Mouse (Mus musculus) heart, postnatal 0 days (tissue): ENCODE results near the gene Acer2. TPM values are rescaled to one million over a fixed set of nuclear protein-coding genes. Genes with fewer than 3 reads are reported as not detected.
A peak's percentile ranks its signal among the peaks of the same experiment; 100 is the strongest.

ENCODE experiments used
- ATAC-seq: fragments of 200-750 bp; cut with Nextera tagmentation; 2 replicates; pipeline ENCODE4 v1.8.0; 2017; ENCODE audit warnings: low read depth, moderate number of reproducible peaks, moderate library complexity; ENCODE audit not compliant: insufficient read depth
- DNase-seq: peaks from one replicate; pipeline ENCODE4 v3.0.0-alpha.2; 2016; ENCODE audit warnings: low spot score
- H3K27ac ChIP-seq: fragments of 300-500 bp; sonication (generic); 2 replicates; pipeline ENCODE4 v1.5.1; 2014; ENCODE audit warnings: low read depth, mild to moderate bottlenecking
- H3K27me3 ChIP-seq: fragments of 300-500 bp; sonication (generic); 2 replicates; pipeline ENCODE4 v1.6.1; 2014; ENCODE audit warnings: low read length, mixed read lengths; ENCODE audit not compliant: control insufficient read depth, insufficient read depth
- H3K36me3 ChIP-seq: fragments of 300-500 bp; sonication (generic); replicated peaks from 2 replicates; pipeline ENCODE4 v1.6.1; 2014; ENCODE audit warnings: low read length, mixed read lengths; ENCODE audit not compliant: control insufficient read depth, insufficient read depth
- H3K4me1 ChIP-seq: fragments of 300-500 bp; sonication (generic); 2 replicates; pipeline ENCODE4 v1.6.1; 2014; ENCODE audit warnings: antibody characterized with exemption; ENCODE audit not compliant: control insufficient read depth, insufficient read depth
- H3K4me2 ChIP-seq: fragments of 300-500 bp; sonication (generic); 2 replicates; pipeline ENCODE4 v1.6.1; 2014; ENCODE audit warnings: low read depth, mild to moderate bottlenecking, low read length, moderate library complexity
- H3K4me3 ChIP-seq: fragments of 300-500 bp; sonication (generic); 2 replicates; pipeline ENCODE4 v1.5.1; 2014; ENCODE audit warnings: low read depth, low read length
- H3K9ac ChIP-seq: fragments of 300-500 bp; sonication (generic); replicated peaks from 2 replicates; pipeline ENCODE4 v1.6.1; 2014; ENCODE audit warnings: low read depth, low read length, mixed read lengths
- H3K9me3 ChIP-seq: fragments of 300-500 bp; sonication (generic); replicated peaks from 2 replicates; pipeline ENCODE4 v1.6.1; 2016; ENCODE audit warnings: low read length; ENCODE audit not compliant: control insufficient read depth
- CTCF ChIP-seq: IDR thresholded peaks from 2 replicates; pipeline ENCODE4 v1.5.1; 2016; ENCODE audit warnings: antibody characterized with exemption, control low read depth, low read depth
- EP300 ChIP-seq: IDR thresholded peaks from 2 replicates; pipeline ENCODE4 v1.6.1; 2016; ENCODE audit warnings: antibody characterized with exemption, low read depth
- WGBS: fragments of 180-500 bp; shearing (Covaris S2); extraction: QIAGEN DNeasy Blood & Tissue Kit; methylation state at CpG from one replicate; pipeline ENCODE4 v1.1.7; 2014; 5-methylcytosine and 5-hydroxymethylcytosine counted together
- polyA plus RNA-seq: library from polyadenylated mRNA; unstranded; fragments of >200 nt; fragmentation: Nextera tagmentation; extraction: Ambion mirVana; gene quantifications from 2 replicates; pipeline ENCODE4 v1.2.1, GENCODE M21; 2015
- total RNA-seq: library from RNA; depleted of rRNA; stranded (reverse); fragments of >200 nt; gene quantifications from 2 replicates; pipeline ENCODE4 v1.2.3, GENCODE M21; 2014; ENCODE audit warnings: low replicate concordance; rRNA removed

The Acer2 gene
- total and polyA plus RNA-seq, 2 experiments from 2014 or later, result 23.4 to 71.1 TPM

- 0 out of 2 replicates have a peak, but pooled peaks cover 3% of the 10 kb centered on the region for H3K27me3 ChIP-seq
- H3K4me1 ChIP-seq, result no peaks in the 10 kb centered on the region
- ATAC-seq (peak; percentile 39; the same call in 1 of the 2 replicates), DNase-seq (no peak)
- WGBS, result 29% methylated on average over 5 of the region's 5 CpGs
- no peak overlapping the region for H3K4me2 ChIP-seq
- no peaks in the 10 kb centered on the region for H3K9me3 ChIP-seq
- H3K9ac ChIP-seq, result no peak overlapping the region
- no peaks in the 10 kb centered on the region for H3K36me3 ChIP-seq
- no peak overlapping the region for H3K4me3 ChIP-seq
- H3K27ac ChIP-seq, result no peak overlapping the region
- TF ChIP-seq EP300, result no peak
- no peak for TF ChIP-seq CTCF
Measured at GRCm38 (mm10) chr4:86953519-86953918, 79.3 kb downstream of the Acer2 start.

- no peaks in the 10 kb centered on the region for H3K4me1 ChIP-seq
- H3K4me2 ChIP-seq, result no peak overlapping the region
- DNase-seq (no peak), ATAC-seq (peak; percentile 53; the same call in 1 of the 2 replicates)
- H3K27ac ChIP-seq, result no peak overlapping the region
- H3K9ac ChIP-seq, result no peak overlapping the region
- H3K27me3 ChIP-seq, result 0 out of 2 replicates have a peak, but pooled peaks cover 3% of the 10 kb centered on the region
- no peak overlapping the region for H3K4me3 ChIP-seq
- H3K36me3 ChIP-seq, result no peaks in the 10 kb centered on the region
- TF ChIP-seq CTCF (no peak), EP300 (no peak)
- WGBS, result 15% methylated on average over 4 of the region's 4 CpGs
- no peaks in the 10 kb centered on the region for H3K9me3 ChIP-seq
Measured at GRCm38 (mm10) chr4:86955448-86955847, 81.3 kb downstream of the Acer2 start.

GRCm38 (mm10) chr4:86957576-86958411, 83.6 kb downstream of the Acer2 start:
- Histone ChIP-seq H3K27ac (no peak overlapping the region), H3K4me1 (no peaks in the 10 kb centered on the region), H3K9ac (no peak overlapping the region), H3K4me3 (no peak overlapping the region), H3K4me2 (no peak overlapping the region), H3K9me3 (no peaks in the 10 kb centered on the region), H3K36me3 (no peaks in the 10 kb centered on the region), H3K27me3 (0 out of 2 replicates have a peak, but pooled peaks cover 3% of the 10 kb centered on the region)
- no peak for TF ChIP-seq EP300
- peak; percentile 82 for TF ChIP-seq CTCF
- DNase-seq (peak; percentile 57), ATAC-seq (0 out of 2 replicates have a peak, but pooled peaks have one; percentile 36)
- 28% methylated on average over 14 of the region's 14 CpGs for WGBS

GRCm38 (mm10) chr4:86977272-86977671, 103.1 kb downstream of the Acer2 start:
- WGBS, result 75% methylated on average over 5 of the region's 5 CpGs
- DNase-seq (no peak), ATAC-seq (no peak)
- TF ChIP-seq EP300 (no peak), CTCF (no peak)
- H3K36me3 ChIP-seq, result no peaks in the 10 kb centered on the region
- H3K27ac ChIP-seq, result no peak overlapping the region
- H3K4me3 ChIP-seq, result no peak overlapping the region
- no peak overlapping the region for H3K4me2 ChIP-seq
- no peaks in the 10 kb centered on the region for H3K4me1 ChIP-seq
- H3K27me3 ChIP-seq, result no peaks in the 10 kb centered on the region
- H3K9ac ChIP-seq, result no peak overlapping the region
- no peaks in the 10 kb centered on the region for H3K9me3 ChIP-seq

Other genes with a start within 250 kb of the Acer2 start
- gene Plin2, start 204.3 kb upstream of the Acer2 start, total RNA-seq, result 82.6 and 92.3 TPM in 2 replicates
- gene Plin2, start 204.3 kb upstream of the Acer2 start, polyA plus RNA-seq, result 63.9 and 76.3 TPM in 2 replicates
- gene Dennd4c, start 125.8 kb upstream of the Acer2 start, total RNA-seq, result 19.2 and 28.6 TPM in 2 replicates
- gene Dennd4c, start 125.8 kb upstream of the Acer2 start, polyA plus RNA-seq, result 2.8 and 3.4 TPM in 2 replicates
- gene Rps6, start 17.0 kb upstream of the Acer2 start, total RNA-seq, result 1,057 and 1,230 TPM in 2 replicates
- gene Rps6, start 17.0 kb upstream of the Acer2 start, polyA plus RNA-seq, result 324 and 335 TPM in 2 replicates